Mouse (Mus musculus) brain, embryonic 14.5 days (tissue): ENCODE results near the gene Tacc2.

Experiments
- CTCF ChIP-seq: fragments of 200-500 bp; IDR thresholded peaks from 2 replicates; pipeline ENCODE4 v1.5.1; 2012; ENCODE audit warnings: inconsistent platforms, mild to moderate bottlenecking, moderate library complexity, borderline replicate concordance; ENCODE audit not compliant: insufficient read depth, insufficient read length; ENCODE audit errors: extremely low read depth
- POLR2A ChIP-seq: fragments of 200-500 bp; IDR thresholded peaks from 2 replicates; pipeline ENCODE4 v1.6.1; 2012; ENCODE audit warnings: mild to moderate bottlenecking, inconsistent platforms, borderline replicate concordance; ENCODE audit not compliant: poor library complexity, insufficient read depth, insufficient read length, severe bottlenecking; ENCODE audit errors: extremely low read depth

DNA sequence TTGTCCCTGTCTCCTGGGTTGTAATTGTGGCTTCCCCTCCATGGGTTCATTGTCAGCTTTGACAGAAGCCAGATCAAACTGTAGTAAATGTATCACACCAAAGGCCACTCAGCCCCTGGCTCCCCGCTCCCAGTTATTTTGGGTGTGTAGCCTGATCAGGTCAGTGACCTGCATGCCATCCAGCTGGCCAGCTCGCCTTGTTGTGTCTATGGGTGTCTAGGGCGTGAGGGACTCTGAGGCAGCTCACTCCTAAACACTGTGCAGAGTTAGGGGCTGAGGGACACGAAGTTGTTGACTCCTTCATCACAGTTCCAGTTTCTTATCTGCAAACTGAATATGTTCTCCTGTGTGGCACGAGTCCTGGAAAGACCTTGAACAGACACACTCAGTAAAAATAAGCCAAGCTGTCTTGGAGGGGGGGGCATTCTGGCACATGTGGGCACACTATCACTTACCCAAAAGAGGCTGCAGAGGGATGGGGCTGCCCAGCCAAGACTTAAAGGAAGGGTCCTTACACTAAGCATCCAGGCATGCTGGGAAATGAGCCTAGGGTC is 203.7 kb downstream of the Tacc2 start:
- TF ChIP-seq POLR2A = no peak
- no peak for TF ChIP-seq CTCF
